Mouse (Mus musculus): ENCODE data around the gene Fam189b. TPM values are rescaled to one million over a fixed set of nuclear protein-coding genes. Genes with fewer than 3 reads are reported as not detected.
"Not testable (repeated sequence)": the region's sequence is repeated elsewhere in the genome, so short reads cannot be mapped to it uniquely, and the experiment has no call there.

The Fam189b gene
- polyA plus RNA-seq, 1 experiment from 2014 or later = 10.5 TPM

DNA sequence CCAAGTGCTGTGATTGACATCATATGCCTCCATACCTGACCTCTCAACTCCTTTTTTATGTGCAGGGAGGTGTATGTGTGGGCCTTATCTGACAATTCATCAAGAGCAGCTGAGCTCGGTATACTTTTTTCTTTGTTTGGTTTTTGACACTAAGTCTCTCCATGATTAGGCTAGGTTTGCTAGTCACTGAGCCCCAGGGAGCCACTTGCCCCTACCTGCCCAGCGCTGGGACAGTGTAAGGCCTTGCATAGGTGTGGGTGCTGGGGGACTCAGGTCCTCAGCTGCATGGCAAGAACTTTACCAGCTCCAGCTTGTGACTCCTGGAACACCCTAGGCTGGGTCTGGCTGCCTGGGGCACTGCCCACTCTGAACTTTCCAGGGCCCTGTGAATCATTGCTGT lies 23.8 kb downstream of the Fam189b start:
- 80% methylated on average over 2 of the region's 2 CpGs for WGBS
- Histone ChIP-seq H3K36me3 (peaks cover 59% of the 10 kb centered on the region), H3K9me3 (replicated peaks) (no peaks in the 10 kb centered on the region)

GRCm38 (mm10) chr3:89208075-89208657 lies 25.2 kb downstream of the Fam189b start:
- H3K9ac ChIP-seq = no peak overlapping the region
- no peaks in the 10 kb centered on the region for H3K27me3 ChIP-seq
- H3K4me2 ChIP-seq = no peak overlapping the region
- peaks cover 23% of the 10 kb centered on the region for H3K4me1 ChIP-seq (replicated peaks)
- no peak overlapping the region for H3K4me3 ChIP-seq
- ATAC-seq (replicated peaks; ENCODE audit: insufficient number of reproducible peaks, insufficient read depth, low FRiP score, low read depth) = no peak
- no peak overlapping the region for H3K27ac ChIP-seq
- H3K9me3 ChIP-seq (replicated peaks) = no peaks in the 10 kb centered on the region
- WGBS = 87% methylated on average over 13 of the region's 13 CpGs
- peaks cover 59% of the 10 kb centered on the region for H3K36me3 ChIP-seq

More for the DNA sequence above, 23.8 kb downstream of the Fam189b start:
- no peak overlapping the region for H3K4me2 ChIP-seq
- ATAC-seq (replicated peaks; ENCODE audit: insufficient number of reproducible peaks, insufficient read depth, low FRiP score, low read depth) = no peak
- no peaks in the 10 kb centered on the region for H3K27me3 ChIP-seq
- H3K4me3 ChIP-seq = no peak overlapping the region
- H3K27ac ChIP-seq = no peak overlapping the region
- H3K4me1 ChIP-seq (replicated peaks) = peaks cover 14% of the 10 kb centered on the region
- H3K9ac ChIP-seq = no peak overlapping the region

DNA sequence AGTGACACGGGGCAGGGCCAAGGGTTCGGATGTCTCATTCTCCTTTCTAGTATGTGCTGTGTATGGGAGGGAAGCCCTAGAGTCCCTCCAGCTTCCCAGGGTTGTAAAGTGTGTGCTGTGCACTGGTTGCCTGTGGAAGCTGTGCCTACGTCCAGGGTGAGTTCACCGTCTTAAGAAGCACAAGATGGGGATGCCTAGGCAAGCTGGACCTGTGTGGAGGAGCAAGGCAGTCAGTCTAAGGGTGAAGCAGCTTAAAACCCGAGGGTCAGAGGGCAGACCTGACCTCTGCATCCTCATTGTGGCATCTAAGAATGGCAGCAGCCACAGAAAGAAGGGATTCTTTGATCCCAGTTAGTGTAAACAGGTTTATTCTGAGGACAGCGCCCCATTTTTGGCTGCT lies 25.8 kb downstream of the Fam189b start:
- peaks cover 59% of the 10 kb centered on the region for H3K36me3 ChIP-seq

DNA sequence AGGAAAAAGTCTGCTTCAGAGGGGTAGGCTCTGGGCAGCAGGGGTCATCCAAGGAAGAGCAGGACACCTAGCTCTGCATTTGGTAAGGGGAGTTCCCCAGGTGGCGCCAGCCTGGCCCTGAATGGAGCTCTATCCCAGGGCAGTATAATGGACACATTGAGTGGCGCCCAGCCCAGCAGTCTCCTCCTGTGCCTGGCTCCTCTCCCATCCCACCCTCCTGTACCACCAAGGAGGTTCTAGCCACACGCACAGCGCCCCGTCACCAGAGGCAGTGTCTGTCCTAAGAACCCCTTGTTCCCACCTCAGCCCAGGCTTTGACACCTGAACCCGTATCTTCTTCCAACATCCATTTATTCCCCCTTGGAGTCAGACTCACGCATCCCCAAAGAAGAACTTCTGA lies 26.8 kb downstream of the Fam189b start:
- no peak overlapping the region for H3K9ac ChIP-seq
- no peak for ATAC-seq (replicated peaks; ENCODE audit: insufficient number of reproducible peaks, insufficient read depth, low FRiP score, low read depth)
- H3K4me2 ChIP-seq = no peak overlapping the region
- peaks cover 26% of the 10 kb centered on the region for H3K4me1 ChIP-seq (replicated peaks)
- peaks cover 56% of the 10 kb centered on the region for H3K36me3 ChIP-seq
- H3K27me3 ChIP-seq = no peaks in the 10 kb centered on the region
- no peak overlapping the region for H3K27ac ChIP-seq
- H3K9me3 ChIP-seq (replicated peaks) = no peaks in the 10 kb centered on the region
- 87% methylated on average over 7 of the region's 7 CpGs for WGBS
- no peak overlapping the region for H3K4me3 ChIP-seq

More for the DNA sequence above, 25.8 kb downstream of the Fam189b start:
- no peaks in the 10 kb centered on the region for H3K27me3 ChIP-seq
- no peak overlapping the region for H3K27ac ChIP-seq
- H3K4me2 ChIP-seq = no peak overlapping the region
- no peaks in the 10 kb centered on the region for H3K9me3 ChIP-seq (replicated peaks)
- no peak overlapping the region for H3K4me3 ChIP-seq
- 88% methylated on average over 6 of the region's 6 CpGs for WGBS
- ATAC-seq (replicated peaks; ENCODE audit: insufficient number of reproducible peaks, insufficient read depth, low FRiP score, low read depth) = no peak
- H3K9ac ChIP-seq = no peak overlapping the region
- peaks cover 21% of the 10 kb centered on the region for H3K4me1 ChIP-seq (replicated peaks)

GRCm38 (mm10) chr3:89210162-89210561 lies 27.2 kb downstream of the Fam189b start:
- Histone ChIP-seq H3K4me1 (replicated peaks) (peaks cover 30% of the 10 kb centered on the region), H3K36me3 (peaks cover 52% of the 10 kb centered on the region), H3K9ac (no peak overlapping the region), H3K4me2 (no peak overlapping the region), H3K27me3 (no peaks in the 10 kb centered on the region), H3K9me3 (replicated peaks) (no peaks in the 10 kb centered on the region), H3K4me3 (no peak overlapping the region), H3K27ac (peak overlapping the region; percentile 46; the same call in 1 of the 2 replicates)
- no peak for ATAC-seq (replicated peaks; ENCODE audit: insufficient number of reproducible peaks, insufficient read depth, low FRiP score, low read depth)
- 75% methylated on average over 13 of the region's 13 CpGs for WGBS

GRCm38 (mm10) chr3:89210731-89211130 lies 27.8 kb downstream of the Fam189b start:
- peak overlapping the region; percentile 46 for H3K27ac ChIP-seq
- peaks cover 48% of the 10 kb centered on the region for H3K36me3 ChIP-seq
- no peaks in the 10 kb centered on the region for H3K9me3 ChIP-seq (replicated peaks)
- H3K4me3 ChIP-seq = no peak overlapping the region
- peaks cover 36% of the 10 kb centered on the region for H3K4me1 ChIP-seq (replicated peaks)
- H3K4me2 ChIP-seq = no peak overlapping the region
- no peak overlapping the region for H3K9ac ChIP-seq
- WGBS = 60% methylated on average over 7 of the region's 7 CpGs
- no peak for ATAC-seq (replicated peaks; ENCODE audit: insufficient number of reproducible peaks, insufficient read depth, low FRiP score, low read depth)
- no peaks in the 10 kb centered on the region for H3K27me3 ChIP-seq

DNA sequence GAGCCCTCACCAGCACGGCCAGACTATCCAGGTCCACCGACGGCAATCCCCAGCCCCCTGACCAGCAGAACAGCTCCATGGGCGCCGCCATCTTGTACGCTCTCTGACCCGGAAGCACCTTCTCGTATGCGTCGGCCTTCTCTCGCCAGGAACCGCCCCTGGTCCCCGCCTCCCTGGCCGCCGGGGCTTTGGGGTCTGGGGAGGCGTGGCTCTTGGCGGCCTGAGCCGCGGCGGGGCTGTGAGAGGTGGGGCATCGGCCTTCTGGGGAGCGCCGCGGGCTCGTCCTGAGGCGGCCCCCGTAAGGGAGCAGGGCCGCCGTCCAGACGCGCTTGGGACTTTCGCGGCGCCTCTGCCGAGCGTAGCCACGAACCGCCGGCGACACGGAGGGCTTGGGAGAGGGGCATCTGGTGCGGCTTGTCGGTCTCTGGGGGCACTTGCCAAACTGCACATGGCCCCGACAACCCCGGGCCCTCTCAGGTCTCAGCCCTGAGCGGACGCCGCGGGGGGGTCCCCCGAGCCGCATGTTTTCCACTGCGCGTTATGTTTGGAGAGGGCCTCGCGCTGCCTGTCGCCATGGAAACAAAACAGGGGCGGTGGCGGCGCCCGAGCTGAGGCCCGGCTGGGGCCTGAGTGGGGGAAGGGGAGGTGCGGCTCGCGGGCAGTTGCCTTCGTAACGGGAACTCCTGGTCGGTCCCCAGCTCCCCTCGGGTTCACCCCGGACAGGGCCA lies 31.0 kb downstream of the Fam189b start:
- H3K9ac ChIP-seq = peak overlapping the region; percentile 74
- peak overlapping the region; percentile 92 for H3K4me2 ChIP-seq
- peaks cover 40% of the 10 kb centered on the region for H3K4me1 ChIP-seq (replicated peaks)
- H3K4me3 ChIP-seq = peak overlapping the region; percentile 92
- WGBS = under 1% methylated on average over 68 of the region's 69 CpGs
- no peaks in the 10 kb centered on the region for H3K27me3 ChIP-seq
- peaks cover 17% of the 10 kb centered on the region for H3K36me3 ChIP-seq
- peak; percentile 93 for ATAC-seq (replicated peaks; ENCODE audit: insufficient number of reproducible peaks, insufficient read depth, low FRiP score, low read depth)
- H3K27ac ChIP-seq = peak overlapping the region; percentile 98
- no peaks in the 10 kb centered on the region for H3K9me3 ChIP-seq (replicated peaks)

GRCm38 (mm10) chr3:89214681-89215411 lies 31.9 kb downstream of the Fam189b start, which contains the start of gene Thbs3:
Gene Thbs3 (plus strand): TSS chr3:89215180.
- Histone ChIP-seq H3K36me3 (peaks cover 8% of the 10 kb centered on the region; the same call in 1 of the 2 replicates), H3K4me3 (peak within 1 kb of the TSS; percentile 92), H3K4me2 (peak within 1 kb of the TSS; percentile 92), H3K4me1 (replicated peaks) (peaks cover 36% of the 10 kb centered on the region), H3K27me3 (no peaks in the 10 kb centered on the region), H3K9me3 (replicated peaks) (no peaks in the 10 kb centered on the region), H3K9ac (peak within 1 kb of the TSS; percentile 74), H3K27ac (peak within 1 kb of the TSS; percentile 98)
- ATAC-seq (replicated peaks; ENCODE audit: insufficient number of reproducible peaks, insufficient read depth, low FRiP score, low read depth) = no peak
- WGBS = 2% methylated on average over 18 of the region's 19 CpGs

DNA sequence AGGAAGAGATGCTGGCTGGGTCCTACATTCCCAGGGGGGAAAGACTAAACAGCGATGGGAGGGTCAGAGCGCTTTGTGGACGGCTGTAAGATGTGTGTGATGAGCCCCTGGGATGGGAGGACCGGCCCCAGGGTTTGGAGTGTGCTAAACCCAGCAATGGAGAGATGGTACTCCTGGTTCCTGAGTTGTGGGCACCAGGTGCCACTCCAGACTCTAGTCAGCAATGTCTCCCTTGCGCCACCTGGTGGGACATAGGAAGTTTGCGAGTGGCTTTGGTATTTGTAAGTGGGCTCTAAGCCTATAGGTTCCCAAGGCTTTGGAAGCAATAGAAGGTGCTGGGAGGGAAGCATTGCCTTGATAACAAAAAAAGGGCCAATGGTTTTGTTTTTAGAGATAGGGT lies 32.9 kb downstream of the Fam189b start:
- Histone ChIP-seq H3K27me3 (no peaks in the 10 kb centered on the region), H3K4me2 (peak overlapping the region; percentile 92), H3K4me1 (replicated peaks) (peaks cover 33% of the 10 kb centered on the region), H3K9ac (peak overlapping the region; percentile 12; the same call in 1 of the 2 replicates), H3K27ac (peak overlapping the region; percentile 98; the same call in 1 of the 2 replicates), H3K36me3 (no peaks in the 10 kb centered on the region), H3K4me3 (peak overlapping the region; percentile 92), H3K9me3 (replicated peaks) (no peaks in the 10 kb centered on the region)
- no peak for ATAC-seq (replicated peaks; ENCODE audit: insufficient number of reproducible peaks, insufficient read depth, low FRiP score, low read depth)
- WGBS = 1% methylated on average over 6 of the region's 6 CpGs

DNA sequence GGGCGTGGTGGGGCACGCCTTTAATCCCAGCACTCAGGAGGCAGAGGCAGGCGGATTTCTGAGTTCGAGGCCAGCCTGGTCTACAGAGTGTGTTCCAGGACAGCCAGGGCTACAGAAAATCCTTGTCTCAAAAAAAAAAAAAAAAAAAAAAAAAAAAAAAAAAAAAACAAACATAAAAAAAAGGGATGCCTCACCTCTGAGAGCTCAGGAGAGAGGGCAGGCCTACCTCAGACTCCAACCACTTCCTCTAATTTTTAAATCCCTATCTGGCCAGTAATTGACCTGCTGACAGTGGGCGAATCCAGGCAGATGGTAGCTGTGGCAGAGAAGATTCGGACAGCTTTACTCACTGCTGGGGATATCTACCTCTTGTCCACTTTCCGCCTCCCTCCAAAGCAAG lies 33.5 kb downstream of the Fam189b start:
- not testable (repeated sequence) for H3K9me3 ChIP-seq (replicated peaks); H3K9ac ChIP-seq; ATAC-seq (replicated peaks; ENCODE audit: insufficient number of reproducible peaks, insufficient read depth, low FRiP score, low read depth); H3K27ac ChIP-seq; H3K36me3 ChIP-seq; H3K27me3 ChIP-seq; H3K4me3 ChIP-seq
- Histone ChIP-seq H3K4me1 (replicated peaks) (peaks cover 32% of the 10 kb centered on the region), H3K4me2 (peak overlapping the region; percentile 92; the same call in 1 of the 2 replicates)
- WGBS = 71% methylated on average over 7 of the region's 7 CpGs

DNA sequence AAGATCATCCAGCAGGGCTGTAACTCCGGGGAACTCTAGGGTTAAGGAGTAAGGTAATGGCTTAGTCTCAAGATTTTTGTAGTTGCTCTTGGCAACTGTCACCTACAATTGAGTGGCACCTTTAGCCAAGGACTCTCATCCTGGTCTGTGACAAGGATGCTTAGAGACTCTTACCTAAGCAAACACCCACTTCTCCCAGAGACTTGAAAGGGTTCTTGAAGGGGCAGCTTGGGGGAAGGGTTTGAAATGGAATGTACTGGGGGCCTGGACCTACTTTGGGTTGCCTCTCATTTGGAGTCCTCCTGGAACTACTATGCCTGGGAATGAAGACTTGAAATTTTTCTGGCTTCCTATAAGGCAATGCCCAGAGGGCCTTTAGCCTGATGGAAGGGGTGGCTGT lies 35.3 kb downstream of the Fam189b start:
- Histone ChIP-seq H3K36me3 (no peaks in the 10 kb centered on the region), H3K27ac (no peak overlapping the region), H3K4me2 (no peak overlapping the region), H3K4me3 (no peak overlapping the region), H3K27me3 (no peaks in the 10 kb centered on the region), H3K4me1 (replicated peaks) (peaks cover 19% of the 10 kb centered on the region), H3K9ac (no peak overlapping the region), H3K9me3 (replicated peaks) (no peaks in the 10 kb centered on the region)
- ATAC-seq (replicated peaks; ENCODE audit: insufficient number of reproducible peaks, insufficient read depth, low FRiP score, low read depth) = no peak
- 79% methylated on average over 1 of the region's 1 CpGs for WGBS
